Mouse (Mus musculus) urinary bladder, adult 2 months (tissue): Measurements from ENCODE around the gene Klhl5. TPM values are rescaled to one million over a fixed set of nuclear protein-coding genes. Genes with fewer than 3 reads are reported as not detected.

Experiments used
- DNase-seq: peaks from one replicate; pipeline ENCODE4 v3.0.0; 2022; ENCODE audit warnings: low spot score
- polyA plus RNA-seq: library from polyadenylated mRNA; depleted of rRNA; stranded (reverse); fragments of >200 nt; gene quantifications from 2 replicates; pipeline ENCODE4 v1.2.3, GENCODE M21; 2012; rRNA removed

The Klhl5 gene
- polyA plus RNA-seq, 1 experiment, result 40.9 TPM

GRCm38 (mm10) chr5:65199346-65200128, 92.2 kb downstream of the Klhl5 start, which contains the start of gene Wdr19:
Gene Wdr19, plus strand, starts transcription at chr5:65199696.
- peak; percentile 88 for DNase-seq

- no peak for DNase-seq
Measured at GRCm38 (mm10) chr5:65204726-65205125, 97.4 kb downstream of the Klhl5 start.

- no peak for DNase-seq
Measured at GRCm38 (mm10) chr5:65213321-65213720, 106.0 kb downstream of the Klhl5 start.

Other genes with a start within 250 kb of the Klhl5 start
- gene Tlr1, start 174.0 kb upstream of the Klhl5 start, polyA plus RNA-seq, result 3.0 and 3.1 TPM in 2 replicates
- gene Tlr6, start 147.4 kb upstream of the Klhl5 start, polyA plus RNA-seq, result 1.7 and 1.8 TPM in 2 replicates
- gene Fam114a1, start 137.5 kb upstream of the Klhl5 start, polyA plus RNA-seq, result 73.8 and 75.7 TPM in 2 replicates
- gene Tmem156, start 15.4 kb upstream of the Klhl5 start, polyA plus RNA-seq, result 0.56 and 0.81 TPM in 2 replicates
- 9.9 and 10.3 TPM in 2 replicates for gene Wdr19, start 92.2 kb downstream of the Klhl5 start, polyA plus RNA-seq
- gene Rfc1, start 228.1 kb downstream of the Klhl5 start, polyA plus RNA-seq, result 21.7 and 24.1 TPM in 2 replicates
- gene Klb, start 240.8 kb downstream of the Klhl5 start, polyA plus RNA-seq, result 0.25 and 0.40 TPM in 2 replicates